In genomic region chr5:39871723-39872085, GRCm38 (mm10) we compare ENCODE assay signal across 27 mouse cellular contexts.
A peak's percentile ranks its signal among the peaks of the same experiment; 100 is the strongest.
DNase-seq lines count a peak whose midpoint lies in the region; ATAC-seq and TF ChIP-seq lines count a peak whose summit lies in the region.
"Had no signal": no experiment of that assay in that cellular context is flagged by ENCODE, and none has a peak within 500 bp of the region (broad histone marks: within the 10 kb centered on the region; RNA-seq: fewer than 3 reads in every experiment).

No protein-coding gene starts in this region.

- no peak overlapping the region for H3K4me3 ChIP-seq in forebrain, embryonic 11.5 days (ENCODE audit: low read depth, low read length)
- H3K4me3 ChIP-seq in forebrain, embryonic 13.5 days: no peak overlapping the region
- H3K4me3 ChIP-seq in hindbrain, embryonic 11.5 days (ENCODE audit: low read depth, low read length): no peak overlapping the region
- no peak overlapping the region for H3K4me3 ChIP-seq in hindbrain, embryonic 12.5 days
- no peak overlapping the region for H3K4me3 ChIP-seq in midbrain, embryonic 13.5 days (replicated peaks)
- no peak overlapping the region for H3K4me3 ChIP-seq in midbrain, postnatal 0 days (ENCODE audit: low read depth, low read length)
- H3K4me3 ChIP-seq in neural tube, embryonic 12.5 days: no peak overlapping the region
- H3K4me3 ChIP-seq: embryonic facial prominence, embryonic 10.5 days; embryonic facial prominence, embryonic 13.5 days; erythroblast, embryonic 14.5 days; forebrain, embryonic 15.5 days; heart, adult 2 months; heart, embryonic 10.5 days; heart, embryonic 13.5 days had no signal

- H3K27me3 ChIP-seq in forebrain, embryonic 11.5 days (ENCODE audit: control insufficient read depth, insufficient read depth, low read length): no peaks in the 10 kb centered on the region
- no peaks in the 10 kb centered on the region for H3K27me3 ChIP-seq in forebrain, embryonic 13.5 days
- H3K27me3 ChIP-seq in hindbrain, embryonic 11.5 days (ENCODE audit: control insufficient read depth, insufficient read depth, low read length): no peaks in the 10 kb centered on the region
- H3K27me3 ChIP-seq in hindbrain, embryonic 12.5 days: no peaks in the 10 kb centered on the region
- H3K27me3 ChIP-seq in midbrain, embryonic 13.5 days: no peaks in the 10 kb centered on the region
- no peaks in the 10 kb centered on the region for H3K27me3 ChIP-seq in midbrain, postnatal 0 days (ENCODE audit: insufficient read depth, low read length)
- H3K27me3 ChIP-seq in neural tube, embryonic 12.5 days (replicated peaks): no peaks in the 10 kb centered on the region
- H3K27me3 ChIP-seq: embryonic facial prominence, embryonic 13.5 days; forebrain, embryonic 15.5 days; heart, embryonic 13.5 days had no signal

- H3K9ac ChIP-seq in forebrain, embryonic 11.5 days (ENCODE audit: low read length): no peak overlapping the region
- H3K9ac ChIP-seq in forebrain, embryonic 13.5 days: no peak overlapping the region
- H3K9ac ChIP-seq in hindbrain, embryonic 11.5 days (ENCODE audit: low read depth, low read length): no peak overlapping the region
- H3K9ac ChIP-seq in hindbrain, embryonic 12.5 days: no peak overlapping the region
- H3K9ac ChIP-seq in midbrain, embryonic 13.5 days (replicated peaks): no peak overlapping the region
- H3K9ac ChIP-seq in midbrain, postnatal 0 days (replicated peaks; ENCODE audit: low read length, poor library complexity, severe bottlenecking): no peak overlapping the region
- H3K9ac ChIP-seq in neural tube, embryonic 12.5 days: no peak overlapping the region
- H3K9ac ChIP-seq: embryonic facial prominence, embryonic 13.5 days; forebrain, embryonic 15.5 days; heart, embryonic 13.5 days; hindbrain, embryonic 14.5 days had no signal

- no peak overlapping the region for H3K27ac ChIP-seq in forebrain, embryonic 11.5 days (ENCODE audit: low read depth, low read length)
- no peak overlapping the region for H3K27ac ChIP-seq in forebrain, embryonic 13.5 days
- H3K27ac ChIP-seq in hindbrain, embryonic 11.5 days (ENCODE audit: low read depth, low read length): no peak overlapping the region
- no peak overlapping the region for H3K27ac ChIP-seq in hindbrain, embryonic 12.5 days
- no peak overlapping the region for H3K27ac ChIP-seq in midbrain, embryonic 13.5 days
- H3K27ac ChIP-seq in midbrain, postnatal 0 days (ENCODE audit: low read depth, low read length): no peak overlapping the region
- H3K27ac ChIP-seq in neural tube, embryonic 12.5 days: no peak overlapping the region
- H3K27ac ChIP-seq: embryonic facial prominence, embryonic 10.5 days; embryonic facial prominence, embryonic 13.5 days; forebrain, embryonic 15.5 days; heart, adult 2 months; heart, embryonic 10.5 days; heart, embryonic 13.5 days; hindbrain, embryonic 14.5 days had no signal

- 60% methylated on average over 2 of the region's 2 CpGs for WGBS in forebrain, embryonic 11.5 days
- 62% methylated on average over 2 of the region's 2 CpGs for WGBS in forebrain, embryonic 13.5 days
- WGBS in hindbrain, embryonic 11.5 days: 67% methylated on average over 2 of the region's 2 CpGs
- WGBS in hindbrain, embryonic 12.5 days: 61% methylated on average over 2 of the region's 2 CpGs
- 36% methylated on average over 2 of the region's 2 CpGs for WGBS in midbrain, embryonic 13.5 days
- 41% methylated on average over 2 of the region's 2 CpGs for WGBS in midbrain, postnatal 0 days
- 77% methylated on average over 2 of the region's 2 CpGs for WGBS in neural tube, embryonic 12.5 days

- no peak for DNase-seq in forebrain, embryonic 11.5 days (ENCODE audit: low spot score)
- no peak for DNase-seq in hindbrain, embryonic 11.5 days (ENCODE audit: low spot score)
- no peak for DNase-seq in midbrain, postnatal 0 days (ENCODE audit: low spot score)
- DNase-seq in neural tube, embryonic 10.5 days (ENCODE audit: extremely low spot score, low spot score): no peak
- DNase-seq: adrenal gland, adult 8-10 months; adrenal gland, postnatal 25 days; cerebellum, adult 11-12 months; cerebellum, adult 8-10 months; cerebellum, postnatal 36 days; embryo, embryonic 11 days; gastrocnemius, postnatal 10 days; gastrocnemius, postnatal 36 days; heart, adult 2 months; heart, postnatal 14 days; heart, postnatal 4 days had no signal

- no peaks in the 10 kb centered on the region for H3K4me1 ChIP-seq in forebrain, embryonic 11.5 days (replicated peaks; ENCODE audit: control insufficient read depth, insufficient read depth, low read length)
- no peaks in the 10 kb centered on the region for H3K4me1 ChIP-seq in forebrain, embryonic 13.5 days
- H3K4me1 ChIP-seq in hindbrain, embryonic 11.5 days (replicated peaks; ENCODE audit: control insufficient read depth, insufficient read depth, low read length): no peaks in the 10 kb centered on the region
- peaks cover 2% of the 10 kb centered on the region; the same call in 1 of the 2 replicates for H3K4me1 ChIP-seq in hindbrain, embryonic 12.5 days
- H3K4me1 ChIP-seq in midbrain, embryonic 13.5 days (replicated peaks): peaks cover 9% of the 10 kb centered on the region
- no peaks in the 10 kb centered on the region for H3K4me1 ChIP-seq in midbrain, postnatal 0 days (ENCODE audit: insufficient read depth, low read length)
- H3K4me1 ChIP-seq in neural tube, embryonic 12.5 days: no peaks in the 10 kb centered on the region
- H3K4me1 ChIP-seq: embryonic facial prominence, embryonic 10.5 days; embryonic facial prominence, embryonic 13.5 days; forebrain, embryonic 15.5 days; heart, embryonic 10.5 days; heart, embryonic 13.5 days had no signal

- no peaks in the 10 kb centered on the region for H3K36me3 ChIP-seq in forebrain, embryonic 11.5 days (ENCODE audit: control insufficient read depth, insufficient read depth, low read length)
- no peaks in the 10 kb centered on the region for H3K36me3 ChIP-seq in forebrain, embryonic 13.5 days (ENCODE audit: poor library complexity, severe bottlenecking)
- no peaks in the 10 kb centered on the region for H3K36me3 ChIP-seq in hindbrain, embryonic 11.5 days (ENCODE audit: control insufficient read depth, insufficient read depth, low read length)
- H3K36me3 ChIP-seq in hindbrain, embryonic 12.5 days: no peaks in the 10 kb centered on the region
- no peaks in the 10 kb centered on the region for H3K36me3 ChIP-seq in midbrain, embryonic 13.5 days
- H3K36me3 ChIP-seq in midbrain, postnatal 0 days (ENCODE audit: insufficient read depth, low read length): no peaks in the 10 kb centered on the region
- no peaks in the 10 kb centered on the region for H3K36me3 ChIP-seq in neural tube, embryonic 12.5 days
- H3K36me3 ChIP-seq: embryonic facial prominence, embryonic 10.5 days; embryonic facial prominence, embryonic 13.5 days; forebrain, embryonic 15.5 days; heart, embryonic 10.5 days; heart, embryonic 13.5 days had no signal

- no peak overlapping the region for H3K4me2 ChIP-seq in forebrain, embryonic 11.5 days (ENCODE audit: low read depth, low read length, severe bottlenecking)
- H3K4me2 ChIP-seq in forebrain, embryonic 13.5 days: no peak overlapping the region
- no peak overlapping the region for H3K4me2 ChIP-seq in hindbrain, embryonic 11.5 days (replicated peaks; ENCODE audit: low read depth, low read length)
- no peak overlapping the region for H3K4me2 ChIP-seq in hindbrain, embryonic 12.5 days (replicated peaks)
- H3K4me2 ChIP-seq in midbrain, embryonic 13.5 days (replicated peaks): no peak overlapping the region
- no peak overlapping the region for H3K4me2 ChIP-seq in midbrain, postnatal 0 days (ENCODE audit: low read depth, low read length, poor library complexity, severe bottlenecking)
- H3K4me2 ChIP-seq in neural tube, embryonic 12.5 days (replicated peaks): no peak overlapping the region
- H3K4me2 ChIP-seq: embryonic facial prominence, embryonic 13.5 days; forebrain, embryonic 15.5 days; heart, embryonic 13.5 days; hindbrain, embryonic 14.5 days had no signal

- TF ChIP-seq CTCF in midbrain, postnatal 0 days (IDR thresholded peaks at IDR 0.05): no peak

- no peaks in the 10 kb centered on the region for H3K9me3 ChIP-seq in forebrain, embryonic 11.5 days (ENCODE audit: control insufficient read depth, low read length)
- no peaks in the 10 kb centered on the region for H3K9me3 ChIP-seq in forebrain, embryonic 13.5 days (replicated peaks)
- no peaks in the 10 kb centered on the region for H3K9me3 ChIP-seq in hindbrain, embryonic 11.5 days (ENCODE audit: control insufficient read depth, low read length)
- H3K9me3 ChIP-seq in hindbrain, embryonic 12.5 days (replicated peaks): no peaks in the 10 kb centered on the region
- no peaks in the 10 kb centered on the region for H3K9me3 ChIP-seq in midbrain, embryonic 13.5 days
- no peaks in the 10 kb centered on the region for H3K9me3 ChIP-seq in midbrain, postnatal 0 days (ENCODE audit: low read length)
- no peaks in the 10 kb centered on the region for H3K9me3 ChIP-seq in neural tube, embryonic 12.5 days
- H3K9me3 ChIP-seq: embryonic facial prominence, embryonic 10.5 days; embryonic facial prominence, embryonic 13.5 days; forebrain, embryonic 15.5 days; heart, embryonic 10.5 days; heart, embryonic 13.5 days had no signal

- 0 out of 2 replicates have a peak, but pooled peaks have one; percentile 30 for ATAC-seq in forebrain, embryonic 11.5 days (replicated peaks; ENCODE audit: low FRiP score)
- ATAC-seq in forebrain, embryonic 13.5 days: no peak
- ATAC-seq in hindbrain, embryonic 11.5 days (ENCODE audit: low FRiP score): peak; percentile 53; the same call in 1 of the 2 replicates
- ATAC-seq in hindbrain, embryonic 12.5 days (ENCODE audit: low FRiP score): no peak
- ATAC-seq in midbrain, embryonic 13.5 days: 0 out of 2 replicates have a peak, but pooled peaks have one; percentile 24
- ATAC-seq in midbrain, postnatal 0 days (ENCODE audit: low FRiP score): no peak
- 0 out of 2 replicates have a peak, but pooled peaks have one; percentile 29 for ATAC-seq in neural tube, embryonic 12.5 days (ENCODE audit: low FRiP score, low read depth)
- ATAC-seq: activated CD4-positive, CD25-positive, alpha-beta regulatory T cell, adult 4 months had no signal

Comparison
In these comparisons a context has a peak if more than half of its experiments do, and no peak if none do; other contexts are left out.
1. ATAC-seq: peak in forebrain, embryonic 11.5 days (single experiment), hindbrain, embryonic 11.5 days (single experiment), midbrain, embryonic 13.5 days (single experiment) and neural tube, embryonic 12.5 days (single experiment); none in forebrain, embryonic 13.5 days (single experiment), hindbrain, embryonic 12.5 days (single experiment) and midbrain, postnatal 0 days (single experiment).